Mouse (Mus musculus): Measurements from ENCODE around the gene Panx3. TPM values are rescaled to one million over a fixed set of nuclear protein-coding genes. Genes with fewer than 3 reads are reported as not detected.

Gene Panx3
- polyA plus RNA-seq, 1 experiment from 2014 or later = not detected

GRCm38 (mm10) chr9:37656931-37657481 is 12.0 kb downstream of the Panx3 start, which contains the start of gene Tbrg1:
TSS of gene Tbrg1 (minus strand) at chr9:37657312.
- H3K9me3 ChIP-seq = no peaks in the 10 kb centered on the region
- H3K4me1 ChIP-seq (replicated peaks) = no peaks in the 10 kb centered on the region
- H3K4me2 ChIP-seq (replicated peaks) = peak within 1 kb of the TSS; percentile 76
- H3K9ac ChIP-seq = peak within 1 kb of the TSS; percentile 78
- under 1% methylated on average over 36 of the region's 36 CpGs for WGBS
- peak within 1 kb of the TSS; percentile 91 for H3K27ac ChIP-seq
- peak within 1 kb of the TSS; percentile 71 for H3K4me3 ChIP-seq (replicated peaks)
- H3K27me3 ChIP-seq (replicated peaks) = no peaks in the 10 kb centered on the region
- ATAC-seq = peak; percentile 97
- H3K36me3 ChIP-seq = peaks cover 11% of the 10 kb centered on the region

GRCm38 (mm10) chr9:37656439-37656881 is 12.6 kb downstream of the Panx3 start:
- no peaks in the 10 kb centered on the region for H3K4me1 ChIP-seq (replicated peaks)
- H3K4me3 ChIP-seq (replicated peaks) = peak overlapping the region; percentile 71
- no peaks in the 10 kb centered on the region for H3K27me3 ChIP-seq (replicated peaks)
- peaks cover 12% of the 10 kb centered on the region for H3K36me3 ChIP-seq
- peak overlapping the region; percentile 76 for H3K4me2 ChIP-seq (replicated peaks)
- ATAC-seq = peak; percentile 57
- H3K9me3 ChIP-seq = no peaks in the 10 kb centered on the region
- peak overlapping the region; percentile 91 for H3K27ac ChIP-seq
- peak overlapping the region; percentile 78 for H3K9ac ChIP-seq
- WGBS = under 1% methylated on average over 10 of the region's 10 CpGs

- Histone ChIP-seq H3K4me1 (replicated peaks) (no peaks in the 10 kb centered on the region), H3K4me2 (replicated peaks) (peak overlapping the region; percentile 76), H3K9ac (peak overlapping the region; percentile 78; the same call in 1 of the 2 replicates), H3K9me3 (no peaks in the 10 kb centered on the region), H3K36me3 (peaks cover 16% of the 10 kb centered on the region), H3K27me3 (replicated peaks) (no peaks in the 10 kb centered on the region), H3K27ac (no peak overlapping the region), H3K4me3 (replicated peaks) (peak overlapping the region; percentile 71)
- 45% methylated on average over 8 of the region's 8 CpGs for WGBS
- no peak; the same call in 1 of the 2 replicates for ATAC-seq
Observed at GRCm38 (mm10) chr9:37655961-37656360, 13.1 kb downstream of the Panx3 start.

- ATAC-seq = no peak
- no peak overlapping the region for H3K4me3 ChIP-seq (replicated peaks)
- peaks cover 28% of the 10 kb centered on the region for H3K36me3 ChIP-seq
- H3K9me3 ChIP-seq = no peaks in the 10 kb centered on the region
- no peaks in the 10 kb centered on the region for H3K27me3 ChIP-seq (replicated peaks)
- H3K9ac ChIP-seq = no peak overlapping the region
- WGBS = 81% methylated on average over 5 of the region's 5 CpGs
- no peak overlapping the region for H3K4me2 ChIP-seq (replicated peaks)
- H3K27ac ChIP-seq = no peak overlapping the region
- H3K4me1 ChIP-seq (replicated peaks) = no peaks in the 10 kb centered on the region
Observed at GRCm38 (mm10) chr9:37653836-37654235, 15.2 kb downstream of the Panx3 start.

GRCm38 (mm10) chr9:37650639-37651038 is 18.4 kb downstream of the Panx3 start:
- WGBS = 93% methylated on average over 5 of the region's 5 CpGs
- H3K36me3 ChIP-seq = peaks cover 28% of the 10 kb centered on the region

GRCm38 (mm10) chr9:37646246-37646645 is 22.8 kb downstream of the Panx3 start:
- ATAC-seq = no peak
- Histone ChIP-seq H3K27ac (no peak overlapping the region), H3K27me3 (replicated peaks) (no peaks in the 10 kb centered on the region), H3K36me3 (peaks cover 13% of the 10 kb centered on the region), H3K4me1 (replicated peaks) (no peaks in the 10 kb centered on the region), H3K9me3 (no peaks in the 10 kb centered on the region), H3K4me3 (replicated peaks) (no peak overlapping the region), H3K9ac (no peak overlapping the region), H3K4me2 (replicated peaks) (no peak overlapping the region)
- WGBS = 81% methylated on average over 3 of the region's 3 CpGs

More at GRCm38 (mm10) chr9:37650639-37651038, 18.4 kb downstream of the Panx3 start:
- Histone ChIP-seq H3K4me1 (replicated peaks) (no peaks in the 10 kb centered on the region), H3K4me3 (replicated peaks) (no peak overlapping the region), H3K9ac (no peak overlapping the region), H3K27ac (no peak overlapping the region), H3K9me3 (no peaks in the 10 kb centered on the region), H3K4me2 (replicated peaks) (no peak overlapping the region), H3K27me3 (replicated peaks) (no peaks in the 10 kb centered on the region)
- no peak for ATAC-seq

- H3K27me3 ChIP-seq (replicated peaks) = no peaks in the 10 kb centered on the region
- H3K27ac ChIP-seq = no peak overlapping the region
- H3K4me3 ChIP-seq (replicated peaks) = no peak overlapping the region
- H3K36me3 ChIP-seq = no peaks in the 10 kb centered on the region
- H3K9me3 ChIP-seq = no peaks in the 10 kb centered on the region
- ATAC-seq = no peak
- H3K9ac ChIP-seq = no peak overlapping the region
- 84% methylated on average over 3 of the region's 3 CpGs for WGBS
- H3K4me2 ChIP-seq (replicated peaks) = no peak overlapping the region
- no peaks in the 10 kb centered on the region for H3K4me1 ChIP-seq (replicated peaks)
Observed at GRCm38 (mm10) chr9:37638721-37639120, 30.3 kb downstream of the Panx3 start.

- no peak overlapping the region for H3K4me3 ChIP-seq (replicated peaks)
- H3K4me1 ChIP-seq (replicated peaks) = no peaks in the 10 kb centered on the region
- WGBS = 53% methylated on average over 6 of the region's 6 CpGs
- no peaks in the 10 kb centered on the region for H3K9me3 ChIP-seq
- no peak overlapping the region for H3K27ac ChIP-seq
- no peaks in the 10 kb centered on the region for H3K36me3 ChIP-seq
- H3K4me2 ChIP-seq (replicated peaks) = no peak overlapping the region
- no peaks in the 10 kb centered on the region for H3K27me3 ChIP-seq (replicated peaks)
- ATAC-seq = no peak
- no peak overlapping the region for H3K9ac ChIP-seq
Observed at GRCm38 (mm10) chr9:37636800-37637542, 32.1 kb downstream of the Panx3 start.

GRCm38 (mm10) chr9:37636335-37636734 is 32.7 kb downstream of the Panx3 start:
- Histone ChIP-seq H3K27ac (no peak overlapping the region), H3K9me3 (no peaks in the 10 kb centered on the region), H3K27me3 (replicated peaks) (no peaks in the 10 kb centered on the region), H3K36me3 (no peaks in the 10 kb centered on the region), H3K4me2 (replicated peaks) (no peak overlapping the region), H3K9ac (no peak overlapping the region), H3K4me3 (replicated peaks) (no peak overlapping the region), H3K4me1 (replicated peaks) (no peaks in the 10 kb centered on the region)
- ATAC-seq = no peak
- WGBS = 20% methylated on average over 7 of the region's 7 CpGs

- H3K4me2 ChIP-seq (replicated peaks) = no peak overlapping the region
- ATAC-seq = no peak
- no peak overlapping the region for H3K9ac ChIP-seq
- no peaks in the 10 kb centered on the region for H3K9me3 ChIP-seq
- H3K27me3 ChIP-seq (replicated peaks) = no peaks in the 10 kb centered on the region
- H3K4me3 ChIP-seq (replicated peaks) = no peak overlapping the region
- no peaks in the 10 kb centered on the region for H3K4me1 ChIP-seq (replicated peaks)
- no peak overlapping the region for H3K27ac ChIP-seq
- no peaks in the 10 kb centered on the region for H3K36me3 ChIP-seq
- WGBS = 90% methylated on average over 3 of the region's 3 CpGs
Observed at GRCm38 (mm10) chr9:37634269-37634668, 34.8 kb downstream of the Panx3 start.

GRCm38 (mm10) chr9:37632305-37632704 is 36.7 kb downstream of the Panx3 start:
- Histone ChIP-seq H3K27ac (no peak overlapping the region), H3K36me3 (no peaks in the 10 kb centered on the region), H3K4me3 (replicated peaks) (no peak overlapping the region), H3K9me3 (no peaks in the 10 kb centered on the region), H3K27me3 (replicated peaks) (no peaks in the 10 kb centered on the region), H3K9ac (no peak overlapping the region), H3K4me2 (replicated peaks) (no peak overlapping the region), H3K4me1 (replicated peaks) (no peaks in the 10 kb centered on the region)
- no peak for ATAC-seq
- WGBS = 84% methylated on average over 2 of the region's 2 CpGs

GRCm38 (mm10) chr9:37629941-37630340 is 39.1 kb downstream of the Panx3 start:
- WGBS = 78% methylated on average over 2 of the region's 2 CpGs
- no peak for ATAC-seq

More at GRCm38 (mm10) chr9:37629941-37630340, 39.1 kb downstream of the Panx3 start:
- no peaks in the 10 kb centered on the region for H3K27me3 ChIP-seq (replicated peaks)
- H3K36me3 ChIP-seq = no peaks in the 10 kb centered on the region
- 0 out of 2 replicates have a peak, but pooled peaks cover 3% of the 10 kb centered on the region for H3K4me1 ChIP-seq (replicated peaks)
- no peak overlapping the region for H3K4me3 ChIP-seq (replicated peaks)
- H3K4me2 ChIP-seq (replicated peaks) = no peak overlapping the region
- no peak overlapping the region for H3K9ac ChIP-seq
- H3K9me3 ChIP-seq = no peaks in the 10 kb centered on the region
- no peak overlapping the region for H3K27ac ChIP-seq
